Mouse (Mus musculus) bone marrow, adult 2 months (tissue): ENCODE measurements around the gene Bcas1.

Source experiments
- CTCF ChIP-seq: fragments of 200-500 bp; IDR thresholded peaks from 2 replicates; pipeline ENCODE4 v1.5.1; 2011; ENCODE audit warnings: low read length, control low read depth; ENCODE audit not compliant: control insufficient read depth, insufficient read depth
- POLR2A ChIP-seq: fragments of 200-500 bp; IDR thresholded peaks from 2 replicates; pipeline ENCODE4 v1.6.1; 2011; ENCODE audit warnings: low read depth, mild to moderate bottlenecking, control low read depth, low read length, borderline replicate concordance; ENCODE audit not compliant: control insufficient read depth

- TF ChIP-seq CTCF (no peak), POLR2A (no peak)
These were observed 16.8 kb downstream of the Bcas1 start for GRCm38 (mm10) chr2:170410677-170411489.
